9 mouse cellular contexts compared by ENCODE assay signal in genomic region chr11:46070161-46070560, GRCm38 (mm10). TPM values are rescaled to one million over a fixed set of nuclear protein-coding genes. Genes with fewer than 3 reads are reported as not detected.
DNase-seq lines count a peak whose midpoint lies in the region; ATAC-seq and TF ChIP-seq lines count a peak whose summit lies in the region.
"Had no signal": no experiment of that assay in that cellular context is flagged by ENCODE, and none has a peak within 500 bp of the region (broad histone marks: within the 10 kb centered on the region; RNA-seq: fewer than 3 reads in every experiment).

No protein-coding gene starts in this region.

- H3K4me1 ChIP-seq in heart, embryonic 11.5 days (ENCODE audit: control insufficient read depth, insufficient read depth, low read length): peaks cover 56% of the 10 kb centered on the region
- H3K4me1 ChIP-seq in lung, embryonic 14.5 days (ENCODE audit: insufficient read depth): peaks cover 40% of the 10 kb centered on the region
- peaks cover 63% of the 10 kb centered on the region for H3K4me1 ChIP-seq in embryonic facial prominence, embryonic 13.5 days
- H3K4me1 ChIP-seq in neural tube, embryonic 13.5 days (replicated peaks): peaks cover 42% of the 10 kb centered on the region

- peak overlapping the region; percentile 31 for H3K4me2 ChIP-seq in heart, embryonic 11.5 days
- H3K4me2 ChIP-seq in lung, embryonic 14.5 days: peak overlapping the region; percentile 39; the same call in 1 of the 2 replicates
- 0 out of 2 replicates have a peak overlapping the region, but pooled peaks have one; percentile 35 for H3K4me2 ChIP-seq in embryonic facial prominence, embryonic 13.5 days
- no peak overlapping the region for H3K4me2 ChIP-seq in neural tube, embryonic 13.5 days

- no peak for TF ChIP-seq CTCF in lung, embryonic 14.5 days (IDR thresholded peaks at IDR 0.05; ENCODE audit: low read depth)

- no peak overlapping the region for H3K4me3 ChIP-seq in heart, embryonic 11.5 days (ENCODE audit: low read depth, low read length)
- H3K4me3 ChIP-seq in lung, embryonic 14.5 days (ENCODE audit: low read depth, low read length): no peak overlapping the region
- no peak overlapping the region for H3K4me3 ChIP-seq in embryonic facial prominence, embryonic 13.5 days
- no peak overlapping the region for H3K4me3 ChIP-seq in neural tube, embryonic 13.5 days
- H3K4me3 ChIP-seq: erythroblast, embryonic 14.5 days had no signal

- no peak for DNase-seq in heart, adult 9 months (ENCODE audit: low spot score in 2 of 2)
- no peak for DNase-seq in lung, embryonic 14.5 days
- no peak for DNase-seq in lung, postnatal 25 days (ENCODE audit: low spot score)
- DNase-seq in adrenal gland, postnatal 25 days: no peak

- no peaks in the 10 kb centered on the region for H3K27me3 ChIP-seq in heart, embryonic 11.5 days (ENCODE audit: control insufficient read depth, insufficient read depth, low read length)
- no peaks in the 10 kb centered on the region for H3K27me3 ChIP-seq in lung, embryonic 14.5 days (ENCODE audit: insufficient read depth, low read length)
- H3K27me3 ChIP-seq in embryonic facial prominence, embryonic 13.5 days: no peaks in the 10 kb centered on the region
- H3K27me3 ChIP-seq in neural tube, embryonic 13.5 days: no peaks in the 10 kb centered on the region

- whole genome bisulfite sequencing in heart, embryonic 11.5 days (ENCODE audit: insufficient replicate concordance): 75% methylated on average over 4 of the region's 4 CpGs
- 83% methylated on average over 4 of the region's 4 CpGs for WGBS in lung, embryonic 14.5 days
- 75% methylated on average over 4 of the region's 4 CpGs for WGBS in embryonic facial prominence, embryonic 13.5 days
- WGBS in neural tube, embryonic 13.5 days: 87% methylated on average over 4 of the region's 4 CpGs

- no peak for ATAC-seq in heart, embryonic 11.5 days (replicated peaks; ENCODE audit: insufficient number of reproducible peaks, low FRiP score, low TSS enrichment)
- ATAC-seq in lung, embryonic 14.5 days (ENCODE audit: insufficient read depth): no peak
- ATAC-seq in embryonic facial prominence, embryonic 13.5 days (ENCODE audit: insufficient number of reproducible peaks, insufficient read depth, low FRiP score, low TSS enrichment, low read depth): no peak
- ATAC-seq in neural tube, embryonic 13.5 days (ENCODE audit: low read depth): no peak
- no peak for ATAC-seq in cerebellum, adult (ENCODE audit: insufficient number of reproducible peaks, low FRiP score, low TSS enrichment)

- H3K36me3 ChIP-seq in heart, embryonic 11.5 days (ENCODE audit: control insufficient read depth, insufficient read depth, low read length): peaks cover 4% of the 10 kb centered on the region
- H3K36me3 ChIP-seq in lung, embryonic 14.5 days (ENCODE audit: insufficient read depth): peaks cover 37% of the 10 kb centered on the region
- peaks cover 15% of the 10 kb centered on the region; the same call in 1 of the 2 replicates for H3K36me3 ChIP-seq in embryonic facial prominence, embryonic 13.5 days
- peaks cover 17% of the 10 kb centered on the region for H3K36me3 ChIP-seq in neural tube, embryonic 13.5 days

- H3K9ac ChIP-seq in heart, embryonic 11.5 days (ENCODE audit: low read depth, low read length): peak overlapping the region; percentile 64
- H3K9ac ChIP-seq in lung, embryonic 14.5 days: 0 out of 2 replicates have a peak overlapping the region, but pooled peaks have one; percentile 1
- no peak overlapping the region for H3K9ac ChIP-seq in embryonic facial prominence, embryonic 13.5 days
- 0 out of 2 replicates have a peak overlapping the region, but pooled peaks have one; percentile 6 for H3K9ac ChIP-seq in neural tube, embryonic 13.5 days

- H3K27ac ChIP-seq in heart, embryonic 11.5 days (ENCODE audit: low read depth, low read length): peak overlapping the region; percentile 97
- H3K27ac ChIP-seq in lung, embryonic 14.5 days (ENCODE audit: low read depth): peak overlapping the region; percentile 95
- H3K27ac ChIP-seq in embryonic facial prominence, embryonic 13.5 days: peak overlapping the region; percentile 83
- H3K27ac ChIP-seq in neural tube, embryonic 13.5 days (replicated peaks): peak overlapping the region; percentile 74

- no peaks in the 10 kb centered on the region for H3K9me3 ChIP-seq in heart, embryonic 11.5 days (replicated peaks; ENCODE audit: control insufficient read depth, low read length)
- H3K9me3 ChIP-seq in lung, embryonic 14.5 days (ENCODE audit: low read depth, low read length): no peaks in the 10 kb centered on the region
- no peaks in the 10 kb centered on the region for H3K9me3 ChIP-seq in embryonic facial prominence, embryonic 13.5 days
- H3K9me3 ChIP-seq in neural tube, embryonic 13.5 days: no peaks in the 10 kb centered on the region

RNA-seq across cellular contexts. Expression of gene Adam19, which starts 14.4 kb away (rescaled TPM):
- 24.4 and 31.7 TPM in 2 replicates for polyA plus RNA-seq in heart, embryonic 11.5 days (2014; fragmentation: Nextera tagmentation; extraction: Ambion mirVana)
- polyA plus RNA-seq in lung, embryonic 14.5 days (2014; fragmentation: Nextera tagmentation; extraction: Ambion mirVana): 25.4 and 27.0 TPM in 2 replicates
- 9.7 and 10.0 TPM in 2 replicates for polyA plus RNA-seq in embryonic facial prominence, embryonic 13.5 days (2015; fragmentation: Nextera tagmentation; extraction: Ambion mirVana)
- polyA plus RNA-seq in neural tube, embryonic 13.5 days (2015; fragmentation: Nextera tagmentation; extraction: Ambion mirVana): 19.2 and 19.8 TPM in 2 replicates
- 6.1 and 7.0 TPM in 2 replicates for total RNA-seq in adrenal gland, postnatal 25 days (2021)

RNA-seq across cellular contexts. Expression of gene Gm12166, which starts 18.0 kb away (rescaled TPM):
- polyA plus RNA-seq in heart, embryonic 11.5 days (2014; fragmentation: Nextera tagmentation; extraction: Ambion mirVana): 2.4 and 9.0 TPM in 2 replicates
- 4.9 and 6.1 TPM in 2 replicates for polyA plus RNA-seq in lung, embryonic 14.5 days (2014; fragmentation: Nextera tagmentation; extraction: Ambion mirVana)
- 3.1 and 5.8 TPM in 2 replicates for polyA plus RNA-seq in embryonic facial prominence, embryonic 13.5 days (2015; fragmentation: Nextera tagmentation; extraction: Ambion mirVana)
- polyA plus RNA-seq in neural tube, embryonic 13.5 days (2015; fragmentation: Nextera tagmentation; extraction: Ambion mirVana): 6.6 and 7.2 TPM in 2 replicates
- 1.3 and 4.8 TPM in 2 replicates for total RNA-seq in adrenal gland, postnatal 25 days (2021)
